Mouse (Mus musculus) retina, adult 2 months (tissue): ENCODE data around the gene Pcnx.
"Not testable (repeated sequence)": the region's sequence is repeated elsewhere in the genome, so short reads cannot be mapped to it uniquely, and the experiment has no call there.

ENCODE experiments used
- DNase-seq: peaks from one replicate; pipeline ENCODE4 v3.0.0-alpha.2; 2012; ENCODE audit warnings: low read depth, low spot score

The Pcnx gene

GRCm38 (mm10) chr12:81958351-81958750, 98.5 kb downstream of the Pcnx start:
- no peak for DNase-seq

GRCm38 (mm10) chr12:81965416-81965815, 105.6 kb downstream of the Pcnx start:
- no peak for DNase-seq

- DNase-seq = no peak
Measured at GRCm38 (mm10) chr12:81971042-81971883, 111.4 kb downstream of the Pcnx start.

- DNase-seq = no peak
Measured at GRCm38 (mm10) chr12:81971884-81972362, 112.1 kb downstream of the Pcnx start.

GRCm38 (mm10) chr12:81974806-81975205, 115.0 kb downstream of the Pcnx start:
- DNase-seq = no peak

GRCm38 (mm10) chr12:81977346-81977745, 117.5 kb downstream of the Pcnx start:
- DNase-seq = no peak

GRCm38 (mm10) chr12:81979312-81979711, 119.5 kb downstream of the Pcnx start:
- DNase-seq = no peak

GRCm38 (mm10) chr12:81992106-81992505, 132.3 kb downstream of the Pcnx start:
- DNase-seq = no peak

- DNase-seq = no peak
Measured at GRCm38 (mm10) chr12:81992996-81993395, 133.2 kb downstream of the Pcnx start.

- no peak for DNase-seq
Measured at GRCm38 (mm10) chr12:81994911-81995667, 135.3 kb downstream of the Pcnx start.

- DNase-seq = no peak
Measured at GRCm38 (mm10) chr12:81996679-81997362, 137.0 kb downstream of the Pcnx start.

- DNase-seq = no peak
Measured at GRCm38 (mm10) chr12:81997497-81997896, 137.7 kb downstream of the Pcnx start.

- DNase-seq = not testable (repeated sequence)
Measured at GRCm38 (mm10) chr12:82002697-82003096, 142.9 kb downstream of the Pcnx start.

- DNase-seq = not testable (repeated sequence)
Measured at GRCm38 (mm10) chr12:82025901-82026633, 166.2 kb downstream of the Pcnx start.

- DNase-seq = not testable (repeated sequence)
Measured at GRCm38 (mm10) chr12:82033524-82033923, 173.7 kb downstream of the Pcnx start.

- DNase-seq = not testable (repeated sequence)
Measured at GRCm38 (mm10) chr12:82033973-82034372, 174.2 kb downstream of the Pcnx start.

GRCm38 (mm10) chr12:82044078-82044477, 184.3 kb downstream of the Pcnx start:
- not testable (repeated sequence) for DNase-seq
